Mouse (Mus musculus) heart, embryonic 16.5 days (tissue): Measurements from ENCODE around the gene Cmip. TPM values are rescaled to one million over a fixed set of nuclear protein-coding genes. Genes with fewer than 3 reads are reported as not detected.

Experiments used
- ATAC-seq: fragments of 200-750 bp; cut with Nextera tagmentation; replicated peaks from 2 replicates; pipeline ENCODE4 v1.8.0; 2017; ENCODE audit warnings: moderate number of reproducible peaks; ENCODE audit not compliant: insufficient read depth, low FRiP score; ENCODE audit errors: extremely low read depth
- H3K27ac ChIP-seq: fragments of 300-500 bp; sonication (generic); 2 replicates; pipeline ENCODE4 v1.5.1; 2014; ENCODE audit warnings: mild to moderate bottlenecking, low read length, control low read depth, moderate library complexity
- H3K27me3 ChIP-seq: fragments of 300-500 bp; sonication (generic); 2 replicates; pipeline ENCODE4 v1.6.1; 2014; ENCODE audit warnings: low read length, mixed read lengths; ENCODE audit not compliant: control insufficient read depth, insufficient read depth
- H3K36me3 ChIP-seq: fragments of 300-500 bp; sonication (generic); 2 replicates; pipeline ENCODE4 v1.6.1; 2014; ENCODE audit not compliant: control insufficient read depth, insufficient read depth
- H3K4me1 ChIP-seq: fragments of 300-500 bp; sonication (generic); 2 replicates; pipeline ENCODE4 v1.6.1; 2014; ENCODE audit warnings: low read length, mixed read lengths; ENCODE audit not compliant: control insufficient read depth, insufficient read depth
- H3K4me2 ChIP-seq: fragments of 300-500 bp; sonication (generic); 2 replicates; pipeline ENCODE4 v1.6.1; 2014; ENCODE audit warnings: low read depth, mild to moderate bottlenecking, control low read depth, low read length
- H3K4me3 ChIP-seq: fragments of 300-500 bp; sonication (generic); 2 replicates; pipeline ENCODE4 v1.5.1; 2014; ENCODE audit warnings: mild to moderate bottlenecking, control low read depth, low read length
- H3K9ac ChIP-seq: fragments of 300-500 bp; sonication (generic); 2 replicates; pipeline ENCODE4 v1.6.1; 2014; ENCODE audit warnings: low read length, control low read depth
- H3K9me3 ChIP-seq: fragments of 300-500 bp; sonication (generic); replicated peaks from 2 replicates; pipeline ENCODE4 v1.6.1; 2016; ENCODE audit warnings: low read length; ENCODE audit not compliant: control insufficient read depth
- WGBS: fragments of 180-500 bp; shearing (Covaris S2); extraction: QIAGEN DNeasy Blood & Tissue Kit; methylation state at CpG from one replicate; pipeline ENCODE4 v1.1.7; 2014; 5-methylcytosine and 5-hydroxymethylcytosine counted together
- polyA plus RNA-seq: library from polyadenylated mRNA; unstranded; fragments of >200 nt; fragmentation: Nextera tagmentation; extraction: Ambion mirVana; gene quantifications from 2 replicates; pipeline ENCODE4 v1.2.1, GENCODE M21; 2015

The Cmip gene
- polyA plus RNA-seq, 1 experiment from 2014 or later, result 7.0 TPM

DNA sequence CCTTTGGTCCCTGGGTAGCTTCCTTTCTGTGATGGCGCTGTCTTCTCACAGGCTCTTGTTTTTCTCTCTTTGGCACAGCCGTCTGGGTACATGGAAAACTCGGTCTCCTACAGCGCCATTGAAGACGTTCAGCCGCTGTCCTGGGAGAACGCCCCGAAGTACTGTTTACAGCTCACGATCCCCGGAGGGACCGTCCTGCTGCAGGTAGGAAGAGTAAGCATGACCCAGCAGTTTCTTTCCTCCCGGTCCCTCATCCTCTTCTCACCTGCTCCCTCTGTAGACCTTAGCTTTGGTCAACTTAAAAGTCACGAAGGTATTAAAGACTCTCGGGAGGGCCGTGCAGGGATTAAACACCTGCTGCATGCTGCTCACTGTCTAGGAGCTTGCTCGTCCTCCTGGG lies 120.1 kb downstream of the Cmip start:
- no peak for ATAC-seq
- Histone ChIP-seq H3K4me3 (no peak overlapping the region), H3K4me2 (no peak overlapping the region), H3K9ac (no peak overlapping the region), H3K4me1 (peaks cover 8% of the 10 kb centered on the region), H3K36me3 (no peaks in the 10 kb centered on the region), H3K27ac (no peak overlapping the region), H3K27me3 (no peaks in the 10 kb centered on the region), H3K9me3 (no peaks in the 10 kb centered on the region)
- 84% methylated on average over 16 of the region's 16 CpGs for WGBS

DNA sequence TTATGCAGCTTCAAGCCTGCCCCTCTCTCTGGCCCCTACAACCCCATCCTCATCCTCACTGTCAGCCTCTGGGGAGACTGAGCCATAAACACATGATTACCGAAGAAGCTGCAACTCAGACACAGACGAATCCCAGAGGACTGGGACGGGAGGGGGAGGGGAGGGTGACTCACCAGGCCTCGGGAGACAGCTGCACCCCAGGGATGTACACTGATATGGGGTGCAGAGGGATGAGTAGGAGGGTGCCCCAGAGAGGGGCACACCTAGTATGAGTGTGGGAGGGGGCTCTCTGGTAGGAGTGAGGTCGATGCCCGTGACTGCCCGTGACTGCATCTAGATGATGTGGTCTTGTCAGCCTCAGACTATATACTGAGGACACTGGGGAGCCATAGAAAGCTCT lies 121.8 kb downstream of the Cmip start:
- Histone ChIP-seq H3K4me2 (no peak overlapping the region), H3K4me3 (no peak overlapping the region), H3K27me3 (no peaks in the 10 kb centered on the region), H3K9me3 (no peaks in the 10 kb centered on the region), H3K36me3 (no peaks in the 10 kb centered on the region), H3K4me1 (0 out of 2 replicates have a peak, but pooled peaks cover 3% of the 10 kb centered on the region), H3K9ac (no peak overlapping the region), H3K27ac (no peak overlapping the region)
- 71% methylated on average over 7 of the region's 7 CpGs for WGBS
- no peak for ATAC-seq

DNA sequence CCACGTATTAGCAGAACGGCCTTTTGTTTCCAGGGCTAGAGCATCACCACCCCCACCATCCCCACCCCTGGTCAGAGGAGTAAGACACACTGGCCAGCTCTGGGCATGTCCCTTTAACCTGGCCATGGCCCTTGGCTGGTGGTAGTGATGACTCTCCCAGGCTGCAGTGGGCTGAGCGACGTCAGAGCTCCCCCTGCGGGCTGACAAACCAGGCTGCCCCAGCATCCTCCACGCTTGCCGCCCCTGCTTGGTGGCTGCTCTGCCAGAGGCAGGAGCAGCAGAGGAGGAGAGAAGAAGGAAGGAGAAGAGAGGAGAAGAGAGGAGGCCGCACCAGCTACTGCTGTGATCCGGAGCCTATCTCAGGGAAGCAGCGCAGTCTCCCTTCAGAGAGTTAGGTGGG lies 122.3 kb downstream of the Cmip start:
- no peak overlapping the region for H3K4me3 ChIP-seq
- H3K9ac ChIP-seq, result no peak overlapping the region
- H3K4me2 ChIP-seq, result no peak overlapping the region
- 0 out of 2 replicates have a peak, but pooled peaks cover 3% of the 10 kb centered on the region for H3K4me1 ChIP-seq
- no peaks in the 10 kb centered on the region for H3K9me3 ChIP-seq
- H3K36me3 ChIP-seq, result 0 out of 2 replicates have a peak, but pooled peaks cover 2% of the 10 kb centered on the region
- WGBS, result 59% methylated on average over 10 of the region's 10 CpGs
- no peaks in the 10 kb centered on the region for H3K27me3 ChIP-seq
- H3K27ac ChIP-seq, result no peak overlapping the region
- ATAC-seq, result no peak

DNA sequence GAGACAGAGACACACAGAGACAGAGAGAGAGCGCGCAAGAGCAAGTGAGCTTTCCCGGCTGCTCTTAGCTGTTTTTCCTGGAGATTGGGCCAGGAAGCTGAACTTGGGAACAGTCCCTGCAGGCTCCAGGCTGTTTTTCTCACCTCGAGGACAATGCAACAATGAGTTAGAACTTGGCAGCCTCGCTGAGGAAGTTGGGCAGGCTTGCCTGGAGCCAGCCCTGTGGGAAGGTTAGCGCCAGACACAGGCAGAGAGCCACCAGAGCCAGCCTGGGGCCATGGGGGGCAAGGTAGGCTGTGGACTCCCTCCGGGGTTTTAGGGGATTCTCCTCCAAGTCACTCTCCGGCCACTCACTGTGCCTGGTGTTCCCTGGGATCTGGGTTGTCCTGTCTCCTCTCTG lies 123.9 kb downstream of the Cmip start:
- Histone ChIP-seq H3K4me3 (no peak overlapping the region), H3K27ac (peak overlapping the region; percentile 75), H3K27me3 (no peaks in the 10 kb centered on the region), H3K4me2 (no peak overlapping the region), H3K9ac (no peak overlapping the region), H3K9me3 (0 out of 2 replicates have a peak, but pooled peaks cover 4% of the 10 kb centered on the region), H3K36me3 (peaks cover 8% of the 10 kb centered on the region; the same call in 1 of the 2 replicates), H3K4me1 (0 out of 2 replicates have a peak, but pooled peaks cover 3% of the 10 kb centered on the region)
- WGBS, result 49% methylated on average over 8 of the region's 8 CpGs
- peak; percentile 72 for ATAC-seq

DNA sequence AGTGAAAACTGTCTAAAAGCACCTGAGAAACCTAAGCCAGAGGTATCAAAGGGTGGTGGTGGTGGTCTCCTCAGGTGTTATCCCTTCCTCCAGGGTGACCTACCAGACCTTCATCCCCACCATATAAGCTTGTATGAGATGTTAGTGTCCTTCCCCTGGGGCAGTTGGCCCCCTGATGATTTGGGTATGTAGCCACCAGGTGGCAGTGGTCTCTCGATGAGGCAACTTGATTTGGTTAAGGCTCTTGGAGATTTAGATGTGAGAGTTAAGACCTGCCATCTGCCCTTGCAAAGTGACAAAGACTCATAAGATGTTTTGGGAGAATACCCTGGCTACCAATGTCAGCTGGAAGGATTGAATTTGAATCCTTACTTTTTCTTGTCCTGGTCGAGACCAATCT lies 129.3 kb downstream of the Cmip start:
- Histone ChIP-seq H3K27ac (no peak overlapping the region), H3K27me3 (no peaks in the 10 kb centered on the region), H3K4me2 (no peak overlapping the region), H3K9me3 (0 out of 2 replicates have a peak, but pooled peaks cover 4% of the 10 kb centered on the region), H3K4me3 (no peak overlapping the region), H3K9ac (no peak overlapping the region), H3K4me1 (peaks cover 9% of the 10 kb centered on the region), H3K36me3 (peaks cover 8% of the 10 kb centered on the region; the same call in 1 of the 2 replicates)
- ATAC-seq, result no peak
- WGBS, result 74% methylated on average over 2 of the region's 2 CpGs

DNA sequence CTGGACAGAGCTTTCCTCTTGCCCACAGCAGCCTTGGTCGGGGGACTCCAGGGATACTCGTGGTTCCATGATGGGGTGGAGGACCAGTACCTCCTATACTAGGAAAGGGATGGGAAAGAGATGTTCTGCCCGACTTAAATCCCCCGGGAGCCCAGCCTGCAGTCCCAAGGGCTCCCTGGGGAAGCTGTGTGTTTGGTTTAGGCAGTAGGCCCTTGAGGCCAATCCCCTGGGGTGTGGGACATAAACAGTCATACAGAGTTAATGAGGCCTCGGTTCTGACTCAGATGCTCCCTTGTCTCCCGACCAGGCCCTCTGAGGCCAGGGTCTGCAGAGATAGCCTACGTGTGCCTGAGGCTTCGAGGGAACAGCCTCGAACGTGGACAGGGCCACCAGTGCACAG lies 130.8 kb downstream of the Cmip start:
- peaks cover 8% of the 10 kb centered on the region for H3K4me1 ChIP-seq
- no peak overlapping the region for H3K27ac ChIP-seq
- 66% methylated on average over 10 of the region's 10 CpGs for WGBS
- H3K4me3 ChIP-seq, result no peak overlapping the region
- no peaks in the 10 kb centered on the region for H3K27me3 ChIP-seq
- H3K4me2 ChIP-seq, result no peak overlapping the region
- 0 out of 2 replicates have a peak, but pooled peaks cover 4% of the 10 kb centered on the region for H3K9me3 ChIP-seq
- peaks cover 8% of the 10 kb centered on the region; the same call in 1 of the 2 replicates for H3K36me3 ChIP-seq
- H3K9ac ChIP-seq, result no peak overlapping the region; the same call in 1 of the 2 replicates
- no peak for ATAC-seq

DNA sequence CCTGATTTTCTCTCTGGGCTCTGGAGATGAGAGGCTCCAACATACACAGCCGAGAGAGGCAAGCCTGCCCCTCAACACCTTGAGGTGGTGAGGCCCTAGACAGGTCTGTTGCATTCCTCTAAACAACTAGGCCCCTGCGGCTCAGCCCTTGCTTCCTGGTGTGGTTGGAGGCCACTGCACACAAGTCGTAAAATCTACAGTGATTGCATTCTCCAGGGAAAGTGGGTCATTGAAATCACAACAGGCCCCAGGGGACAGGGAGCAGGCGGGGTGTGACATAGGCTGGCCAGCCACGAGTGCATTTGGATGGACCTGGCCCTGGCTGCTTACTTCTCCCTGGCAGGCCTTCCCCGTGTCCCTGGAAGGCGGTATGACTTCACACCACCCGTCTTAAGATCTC lies 131.5 kb downstream of the Cmip start:
- 0 out of 2 replicates have a peak, but pooled peaks cover 4% of the 10 kb centered on the region for H3K9me3 ChIP-seq
- H3K4me3 ChIP-seq, result no peak overlapping the region
- peaks cover 8% of the 10 kb centered on the region for H3K4me1 ChIP-seq
- H3K27me3 ChIP-seq, result no peaks in the 10 kb centered on the region
- peaks cover 8% of the 10 kb centered on the region; the same call in 1 of the 2 replicates for H3K36me3 ChIP-seq
- H3K27ac ChIP-seq, result no peak overlapping the region
- H3K4me2 ChIP-seq, result no peak overlapping the region
- 51% methylated on average over 8 of the region's 8 CpGs for WGBS
- no peak overlapping the region; the same call in 1 of the 2 replicates for H3K9ac ChIP-seq
- ATAC-seq, result no peak

DNA sequence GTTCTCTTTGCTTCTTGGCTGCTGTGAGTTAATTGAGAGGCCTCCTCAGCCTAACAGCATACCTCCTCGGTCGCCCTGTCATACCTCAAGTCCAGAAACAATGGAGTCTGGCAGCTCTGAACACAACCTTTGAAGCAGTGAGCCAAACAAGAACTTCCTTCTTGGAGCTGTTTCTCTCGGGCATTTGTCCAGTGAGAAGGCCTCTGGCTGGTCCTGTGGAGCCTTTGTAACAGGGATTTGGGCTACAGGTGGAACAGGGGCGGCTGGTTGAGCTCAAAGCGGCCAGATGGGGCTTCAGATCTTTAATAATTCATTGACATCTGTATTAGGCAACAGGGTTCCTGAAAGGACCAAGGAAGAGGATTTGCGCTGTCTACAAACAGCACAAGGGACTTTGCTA lies 137.0 kb downstream of the Cmip start:
- Histone ChIP-seq H3K9me3 (peaks cover 4% of the 10 kb centered on the region; the same call in 1 of the 2 replicates), H3K4me2 (no peak overlapping the region), H3K4me1 (no peaks in the 10 kb centered on the region), H3K9ac (no peak overlapping the region), H3K27me3 (no peaks in the 10 kb centered on the region), H3K4me3 (no peak overlapping the region), H3K27ac (no peak overlapping the region), H3K36me3 (0 out of 2 replicates have a peak, but pooled peaks cover 4% of the 10 kb centered on the region)
- no peak for ATAC-seq
- WGBS, result 78% methylated on average over 6 of the region's 6 CpGs

DNA sequence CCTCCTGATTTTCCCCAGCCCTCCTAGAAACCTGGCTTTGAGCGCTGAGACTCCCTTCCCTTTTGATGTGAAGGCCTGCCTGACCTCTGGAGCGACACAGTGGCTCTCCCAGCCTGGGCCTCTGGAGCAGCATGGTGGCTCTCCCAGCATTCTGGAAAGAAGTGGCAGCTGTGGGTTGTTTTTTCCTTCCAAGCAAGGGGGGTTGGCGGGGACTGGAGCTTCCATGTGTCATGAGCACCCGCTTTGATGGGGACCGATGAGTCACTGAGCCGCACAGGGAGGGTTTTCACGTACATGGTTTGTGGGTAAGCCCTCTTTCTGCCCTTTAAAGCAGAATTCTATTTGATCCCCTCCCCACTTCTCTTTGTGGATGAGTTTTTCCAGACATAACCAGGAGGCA lies 138.2 kb downstream of the Cmip start:
- no peaks in the 10 kb centered on the region for H3K4me1 ChIP-seq
- H3K4me2 ChIP-seq, result no peak overlapping the region
- 0 out of 2 replicates have a peak, but pooled peaks cover 4% of the 10 kb centered on the region for H3K36me3 ChIP-seq
- ATAC-seq, result no peak
- no peaks in the 10 kb centered on the region for H3K27me3 ChIP-seq
- H3K27ac ChIP-seq, result no peak overlapping the region
- no peak overlapping the region for H3K9ac ChIP-seq
- peaks cover 4% of the 10 kb centered on the region; the same call in 1 of the 2 replicates for H3K9me3 ChIP-seq
- no peak overlapping the region for H3K4me3 ChIP-seq
- WGBS, result 80% methylated on average over 7 of the region's 7 CpGs
